Mouse (Mus musculus) neural tube, embryonic 10.5 days (tissue): Measurements from ENCODE around the gene 9930104L06Rik.

Experiments used
- DNase-seq: peaks from one replicate; pipeline ENCODE4 v3.0.0-alpha.2; 2017; ENCODE audit warnings: low spot score; ENCODE audit errors: extremely low spot score

The 9930104L06Rik gene

GRCm38 (mm10) chr4:124990325-124990724, 53.5 kb downstream of the 9930104L06Rik start:
- no peak for DNase-seq
